Mouse (Mus musculus): ENCODE results near the gene Cryba2. TPM values are rescaled to one million over a fixed set of nuclear protein-coding genes. Genes with fewer than 3 reads are reported as not detected.
A peak's percentile ranks its signal among the peaks of the same experiment; 100 is the strongest.

Gene Cryba2
- total RNA-seq (2021), result 1 to 10 TPM in 1 of 2 experiments, under 1 TPM in 1; 0.51 to 1.1 TPM
- long read RNA-seq, experiment 1, partial matches to known transcripts, result 2 of 2 reads
- long read RNA-seq, experiment 1, other reads (novel, unspliced or antisense), result 0 of 2 reads
- long read RNA-seq, experiment 2, partial matches to known transcripts, result 0 of 1 reads
- long read RNA-seq, experiment 2, other reads (novel, unspliced or antisense), result 0 of 1 reads

DNA sequence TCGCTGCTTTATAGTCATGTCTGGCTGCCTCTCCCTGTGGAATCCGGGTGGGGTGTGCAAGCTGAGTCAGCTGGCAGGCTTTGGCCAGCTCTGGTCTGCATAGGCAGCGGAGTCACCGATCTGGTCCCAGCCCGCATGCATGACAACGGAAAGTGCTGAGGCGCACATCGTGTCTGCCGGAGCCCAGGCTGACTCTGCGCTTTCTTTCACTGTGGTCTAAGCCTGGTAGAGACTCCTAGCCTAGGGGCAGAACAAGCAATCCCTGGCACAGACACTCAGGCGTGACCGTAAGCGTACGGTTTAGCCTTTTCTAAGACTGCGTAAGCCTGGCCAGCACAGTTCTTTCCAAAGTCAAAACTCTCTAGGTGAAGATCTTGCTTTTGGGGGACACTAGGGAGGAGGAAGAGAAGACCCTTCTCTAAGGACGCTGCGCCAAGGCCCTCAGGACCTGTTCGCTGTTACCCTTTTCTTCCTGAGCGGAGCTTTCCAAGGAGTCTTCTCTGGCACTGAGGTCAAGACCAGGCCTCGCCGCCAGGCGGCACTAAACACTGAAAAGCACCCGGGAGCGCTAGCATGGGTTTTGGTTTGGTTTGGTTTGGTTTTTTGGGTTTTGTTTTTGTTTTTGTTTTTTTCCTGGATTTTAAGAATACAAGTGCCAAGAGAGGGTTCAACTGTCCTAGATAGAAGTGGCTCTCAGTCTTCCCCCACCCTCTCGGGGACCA lies at the start of gene Cryba2:
Gene Cryba2, minus strand, starts transcription at position 10 of the 722 bp plus-strand sequence.
- DNase-seq, result peak; percentile 66

GRCm38 (mm10) chr1:74941651-74942360 lies 48.9 kb upstream of the Cryba2 start:
- no peak for DNase-seq

DNA sequence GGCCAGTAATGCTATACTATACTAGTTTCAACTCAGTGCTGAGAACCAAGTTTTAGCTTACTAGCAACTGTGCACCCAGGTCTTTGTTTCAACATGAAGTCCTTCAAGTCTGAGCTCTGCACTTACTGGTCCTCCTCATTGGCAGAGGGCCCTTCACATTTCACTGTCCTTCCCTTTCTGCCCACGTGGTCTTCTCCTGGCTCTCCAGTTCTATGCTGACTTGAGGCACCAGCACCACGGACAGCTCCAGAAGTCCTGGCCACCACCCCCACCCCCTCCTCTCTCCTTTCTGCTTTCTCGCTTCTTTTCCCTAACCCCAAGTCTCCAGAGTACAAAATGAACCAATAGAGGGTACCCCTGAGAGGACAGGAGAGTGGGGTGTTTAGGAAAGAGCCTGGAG lies 46.8 kb upstream of the Cryba2 start:
- peak; percentile 35 for DNase-seq

- no peak for DNase-seq
Measured at GRCm38 (mm10) chr1:74936221-74936830, 43.4 kb upstream of the Cryba2 start.

DNA sequence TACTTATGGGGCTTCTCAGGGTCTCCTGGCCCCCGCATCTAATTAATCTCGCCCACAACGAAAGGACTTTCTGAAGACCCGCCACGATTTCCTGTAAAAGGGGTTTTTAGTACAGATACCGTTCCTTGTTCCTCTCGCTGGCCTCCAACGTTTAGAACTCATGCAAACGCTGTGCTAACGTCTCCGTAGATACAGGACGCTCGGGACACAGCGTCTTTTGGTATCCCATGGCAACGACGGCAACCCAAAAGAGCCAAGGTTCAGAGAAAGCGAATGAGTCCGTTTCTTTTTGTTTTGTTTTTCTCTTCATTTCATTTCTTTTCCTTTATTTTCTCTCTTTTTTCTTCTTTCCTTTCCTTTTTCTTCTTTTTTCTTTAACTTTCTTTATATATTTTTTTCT lies 42.5 kb upstream of the Cryba2 start, which contains the start of gene Cfap65:
Gene Cfap65, minus strand, starts transcription at position 198 of the 400 bp plus-strand sequence.
- DNase-seq, result peak; percentile 76

DNA sequence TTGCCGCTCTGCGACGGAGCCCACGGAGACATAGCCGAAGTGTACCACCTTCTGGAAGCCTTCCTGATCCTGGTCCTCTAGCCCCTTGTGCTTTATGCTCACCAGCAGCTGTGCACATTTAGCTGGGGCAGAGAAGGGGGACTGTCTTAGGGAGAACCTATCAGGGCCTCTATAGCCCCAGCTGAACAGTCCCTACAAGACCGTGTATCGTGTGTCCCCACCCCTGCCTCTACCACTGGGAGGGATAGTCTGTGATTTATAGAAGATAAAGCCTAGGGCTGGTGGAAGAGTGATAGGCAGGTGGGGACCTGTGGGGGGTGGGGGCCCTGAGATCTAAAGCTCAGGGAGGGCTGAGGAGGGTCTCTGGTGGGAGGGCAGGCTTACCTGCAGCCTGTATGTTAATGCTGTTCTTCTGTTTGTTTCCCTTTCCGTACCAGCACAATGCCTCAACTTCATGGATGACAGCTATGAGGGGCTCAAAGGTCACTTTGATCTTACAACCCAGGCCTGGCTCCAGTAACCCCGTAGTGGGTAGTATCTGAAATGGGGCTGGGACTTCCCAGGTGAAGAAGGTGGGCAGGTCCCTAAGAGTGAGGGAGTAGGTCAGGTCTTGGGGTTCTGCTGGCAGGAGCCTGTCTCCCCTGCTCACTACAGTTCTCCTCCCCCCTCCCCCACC lies 34.8 kb upstream of the Cryba2 start:
- DNase-seq, result no peak

DNA sequence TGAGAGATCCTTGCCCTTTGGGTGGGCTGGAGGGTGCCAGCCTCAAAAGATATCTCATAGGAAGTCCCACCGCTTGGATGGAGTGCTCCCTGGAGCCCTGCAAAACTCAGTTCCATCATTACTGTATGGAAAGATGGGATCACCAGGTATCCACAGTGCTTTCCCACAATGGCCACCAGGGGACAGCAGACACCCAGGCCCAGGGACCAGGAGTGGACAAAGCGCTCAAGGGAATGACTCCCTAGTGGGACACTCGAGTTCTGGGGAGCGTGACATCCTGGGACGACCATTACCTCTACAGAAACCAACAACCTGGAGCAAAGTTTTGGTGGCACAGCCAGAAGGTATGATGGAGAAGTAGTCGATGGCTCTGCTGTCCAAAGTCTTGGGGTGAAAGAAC lies 33.8 kb upstream of the Cryba2 start:
- peak; percentile 68 for DNase-seq

- DNase-seq, result no peak
Measured at GRCm38 (mm10) chr1:74924464-74924863, 31.5 kb upstream of the Cryba2 start.

GRCm38 (mm10) chr1:74915706-74916105 lies 22.8 kb upstream of the Cryba2 start:
- peak; percentile 35 for DNase-seq

DNA sequence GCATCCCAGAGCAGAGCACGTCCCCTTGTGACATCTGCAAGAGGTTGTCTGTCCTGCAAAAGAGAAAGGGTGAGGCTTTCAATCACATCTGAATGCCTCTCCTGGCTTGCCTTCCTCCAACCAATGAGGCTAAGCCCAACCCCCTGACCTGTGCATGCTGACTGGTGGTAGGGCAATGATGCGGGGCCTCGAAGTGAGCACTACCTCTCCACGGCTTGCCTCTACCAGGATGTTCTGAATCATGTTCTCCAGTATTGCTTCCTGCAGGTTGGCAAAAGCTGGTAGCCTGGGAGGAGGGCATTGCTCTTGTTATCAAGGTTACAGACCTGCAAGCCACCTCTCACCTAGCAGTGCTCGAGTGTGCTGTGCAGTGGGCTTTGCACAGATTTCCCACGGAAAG lies 9.2 kb upstream of the Cryba2 start:
- no peak for DNase-seq

GRCm38 (mm10) chr1:74901686-74902085 lies 8.7 kb upstream of the Cryba2 start:
- peak; percentile 72 for DNase-seq

DNA sequence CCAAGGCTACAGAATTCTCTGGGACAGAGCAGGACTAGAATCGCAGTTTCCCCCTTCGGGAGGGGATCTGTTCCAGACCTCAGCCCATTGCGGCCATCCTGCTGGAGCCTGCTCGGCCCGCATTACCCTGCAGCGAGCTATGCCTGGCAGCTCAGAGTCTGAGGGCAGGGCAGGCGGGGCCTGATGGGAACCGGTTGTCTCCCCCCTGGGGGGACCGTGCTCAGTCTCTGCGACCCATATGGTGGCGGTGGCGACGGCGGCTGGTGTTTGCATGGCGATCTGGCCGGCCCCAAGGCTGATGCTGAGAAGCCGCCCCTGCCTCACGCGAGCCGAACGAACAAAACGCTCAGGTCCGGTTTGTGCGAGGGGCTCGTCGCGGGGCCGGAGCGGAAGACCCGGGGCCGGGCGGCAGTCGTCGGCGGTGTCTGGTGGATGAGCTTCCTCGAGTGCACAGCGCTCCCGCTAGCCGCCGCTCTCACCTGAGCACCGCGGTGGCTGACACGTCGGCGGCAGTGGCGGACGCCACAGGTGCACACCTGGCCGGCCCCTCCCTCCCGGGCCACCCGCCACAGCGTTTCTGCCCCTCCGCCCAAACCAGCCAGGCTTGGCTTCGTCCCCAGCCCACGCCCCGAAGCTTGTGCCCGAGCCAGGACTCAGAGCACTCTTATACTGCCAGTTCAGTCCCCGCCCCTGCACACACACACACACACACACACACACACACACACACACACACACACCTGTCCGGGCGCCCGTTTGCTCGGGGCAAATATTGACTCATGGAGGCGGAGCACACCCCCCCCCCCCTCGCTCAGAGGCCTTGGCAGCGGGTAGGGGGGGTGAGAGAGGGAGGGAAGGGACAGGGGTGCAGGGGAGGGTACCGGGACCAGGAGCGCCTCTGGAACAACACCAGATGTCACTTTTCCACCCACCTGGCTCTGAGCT lies 7.7 kb upstream of the Cryba2 start:
- peak; percentile 60 for DNase-seq

GRCm38 (mm10) chr1:74898656-74899431 lies 5.9 kb upstream of the Cryba2 start:
- DNase-seq, result no peak

DNA sequence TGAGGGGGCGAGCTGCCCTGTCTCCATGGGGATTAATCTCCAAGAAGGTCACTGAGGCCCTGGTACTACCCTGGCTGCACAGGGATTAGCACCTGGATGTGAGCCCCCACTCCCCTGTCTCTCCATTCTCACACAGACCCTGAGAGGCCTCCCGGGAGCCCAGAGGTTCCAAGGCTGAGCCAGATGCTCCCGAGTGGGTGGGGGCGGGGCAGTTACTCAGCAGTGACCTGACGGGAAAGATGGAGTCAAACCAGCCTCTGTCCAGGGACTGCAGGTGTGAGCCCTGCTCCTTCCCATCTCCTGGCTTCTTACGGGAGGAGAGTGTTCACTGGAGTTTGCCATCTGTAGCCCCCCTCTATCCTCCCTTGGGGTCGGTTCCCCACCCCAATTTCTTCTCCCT lies 5.0 kb upstream of the Cryba2 start:
- no peak for DNase-seq

DNA sequence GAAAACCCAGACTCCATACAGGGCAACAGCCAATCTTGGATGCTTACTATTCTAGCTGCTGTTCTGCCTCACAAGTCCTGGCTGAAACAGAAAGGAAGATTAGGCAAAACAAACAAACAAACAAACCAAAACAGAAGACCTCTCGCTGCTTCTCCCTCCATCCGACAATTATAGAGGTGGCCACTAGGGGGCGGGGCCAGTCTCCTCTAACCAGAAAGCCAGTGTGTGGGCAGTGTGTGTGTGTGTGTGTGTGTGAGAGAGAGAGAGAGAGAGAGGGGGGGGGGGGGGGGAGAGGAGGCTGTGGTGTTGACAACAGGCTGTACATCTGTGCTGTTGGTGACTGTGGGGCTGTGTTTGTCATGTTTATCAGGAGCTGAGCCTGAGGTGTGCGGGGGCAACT lies 2.0 kb upstream of the Cryba2 start:
- DNase-seq, result peak; percentile 81

- no peak for DNase-seq
Measured at GRCm38 (mm10) chr1:74892351-74893133, 401 bp downstream of the Cryba2 start.

GRCm38 (mm10) chr1:74891513-74891912 lies 1.4 kb downstream of the Cryba2 start:
- peak; percentile 69 for DNase-seq

GRCm38 (mm10) chr1:74885369-74886042 lies 7.4 kb downstream of the Cryba2 start, which contains the start of gene Fev:
Gene Fev, minus strand, starts transcription at chr1:74885419.
- DNase-seq, result no peak
